Mouse (Mus musculus) ovary, adult 10 weeks (tissue): ENCODE measurements around the gene Dmp1. TPM values are rescaled to one million over a fixed set of nuclear protein-coding genes. Genes with fewer than 3 reads are reported as not detected.

ENCODE experiments used
- polyA plus RNA-seq: library from polyadenylated mRNA; stranded (reverse); fragments of 350-450 nt; fragmentation: Illumina TruSeq; extraction: RNeasy Lipid Tissue Mini Kit (QIAGEN cat#74804); gene quantifications from one replicate; pipeline ENCODE4 v1.2.3, GENCODE M21; 2014

Dmp1 gene
- not detected for polyA plus RNA-seq

GRCm38 (mm10) chr5:104202351-104202750 is at the start of gene Dmp1:
Dmp1 (plus strand) TSS chr5:104202613.

GRCm38 (mm10) chr5:104170412-104170811 is 32.0 kb upstream of the Dmp1 start, which contains the start of gene Dspp:
Dspp (plus strand) TSS chr5:104170712.

Other genes starting within 250 kb of the Dmp1 start
- gene Hsd17b13, start 225.2 kb upstream of the Dmp1 start, polyA plus RNA-seq, result 0.57 TPM
- 112 TPM for gene Hsd17b11, start 180.7 kb upstream of the Dmp1 start, polyA plus RNA-seq
- 9.2 TPM for gene Nudt9, start 156.3 kb upstream of the Dmp1 start, polyA plus RNA-seq
- gene Gm17660, start 125.0 kb upstream of the Dmp1 start, polyA plus RNA-seq, result not detected
- gene Sparcl1, start 88.9 kb upstream of the Dmp1 start, polyA plus RNA-seq, result 598 TPM
- gene Dspp, start 31.9 kb upstream of the Dmp1 start, polyA plus RNA-seq, result not detected
- gene Ibsp, start 96.6 kb downstream of the Dmp1 start, polyA plus RNA-seq, result 0.86 TPM
- not detected for gene Mepe, start 122.7 kb downstream of the Dmp1 start, polyA plus RNA-seq
- gene Spp1, start 232.5 kb downstream of the Dmp1 start, polyA plus RNA-seq, result 46.4 TPM